20 mouse cellular contexts compared by ENCODE assay signal in genomic region chr16:33675151-33675847, GRCm38 (mm10). TPM values are rescaled to one million over a fixed set of nuclear protein-coding genes. Genes with fewer than 3 reads are reported as not detected.
A peak's percentile ranks its signal among the peaks of the same experiment; 100 is the strongest.
DNase-seq lines count a peak whose midpoint lies in the region; ATAC-seq and TF ChIP-seq lines count a peak whose summit lies in the region.
"Had no signal": no experiment of that assay in that cellular context is flagged by ENCODE, and none has a peak within 500 bp of the region (broad histone marks: within the 10 kb centered on the region; RNA-seq: fewer than 3 reads in every experiment).

No protein-coding gene starts in this region.

- H3K4me2 ChIP-seq in heart, embryonic 16.5 days (ENCODE audit: low read depth, low read length): no peak overlapping the region
- H3K4me2 ChIP-seq in heart, embryonic 11.5 days: no peak overlapping the region
- no peak overlapping the region for H3K4me2 ChIP-seq in lung, postnatal 0 days (replicated peaks; ENCODE audit: low read depth, low read length)
- no peak overlapping the region for H3K4me2 ChIP-seq in stomach, embryonic 16.5 days (ENCODE audit: low read depth, low read length)
- H3K4me2 ChIP-seq: embryonic facial prominence, embryonic 15.5 days; forebrain, embryonic 13.5 days; kidney, embryonic 15.5 days; limb, embryonic 12.5 days; liver, embryonic 13.5 days; neural tube, embryonic 13.5 days had no signal

- H3K27me3 ChIP-seq in cerebellum, adult 2 months (ENCODE audit: control insufficient read depth, insufficient read depth, low read length): no peaks in the 10 kb centered on the region
- no peaks in the 10 kb centered on the region for H3K27me3 ChIP-seq in heart, embryonic 16.5 days (ENCODE audit: control insufficient read depth, insufficient read depth, low read length)
- H3K27me3 ChIP-seq in heart, embryonic 11.5 days (ENCODE audit: control insufficient read depth, insufficient read depth, low read length): no peaks in the 10 kb centered on the region
- H3K27me3 ChIP-seq in lung, postnatal 0 days (replicated peaks; ENCODE audit: insufficient read depth, low read length): no peaks in the 10 kb centered on the region
- no peaks in the 10 kb centered on the region for H3K27me3 ChIP-seq in stomach, embryonic 16.5 days (ENCODE audit: control insufficient read depth, insufficient read depth, low read length)
- H3K27me3 ChIP-seq: CH12.LX; embryonic facial prominence, embryonic 15.5 days; forebrain, embryonic 13.5 days; kidney, embryonic 15.5 days; limb, embryonic 12.5 days; liver, embryonic 13.5 days; neural tube, embryonic 13.5 days had no signal

- no peaks in the 10 kb centered on the region for H3K36me3 ChIP-seq in heart, embryonic 16.5 days (ENCODE audit: control insufficient read depth, insufficient read depth)
- H3K36me3 ChIP-seq in heart, embryonic 11.5 days (ENCODE audit: control insufficient read depth, insufficient read depth, low read length): no peaks in the 10 kb centered on the region
- H3K36me3 ChIP-seq in lung, postnatal 0 days (ENCODE audit: insufficient read depth, low read length): no peaks in the 10 kb centered on the region
- H3K36me3 ChIP-seq in stomach, embryonic 16.5 days (ENCODE audit: control insufficient read depth, insufficient read depth, low read length): no peaks in the 10 kb centered on the region
- H3K36me3 ChIP-seq: embryonic facial prominence, embryonic 15.5 days; kidney, embryonic 15.5 days; limb, embryonic 12.5 days; liver, embryonic 13.5 days; neural tube, embryonic 13.5 days had no signal

- DNase-seq in cerebellum, postnatal 10 days: peak; percentile 54 to 66
- no peak for DNase-seq in cerebellum, adult 2 months
- no peak for DNase-seq in lung, postnatal 0 days (ENCODE audit: low spot score)
- no peak for DNase-seq in lung, postnatal 36 days
- DNase-seq in left cerebral cortex, adult 18-20 months (ENCODE audit: low spot score in 2 of 2): no peak
- DNase-seq: adrenal gland, postnatal 10 days; cerebellum, adult 18-20 months; liver, embryonic 13.5 days; thymus, postnatal 4 days had no signal

- TF ChIP-seq POLR2A in cerebellum, adult 2 months (IDR thresholded peaks at IDR 0.05; ENCODE audit: borderline replicate concordance, insufficient read depth, low read length): no peak

- TF ChIP-seq CTCF in cerebellum, adult 2 months (IDR thresholded peaks at IDR 0.05; ENCODE audit: borderline replicate concordance, insufficient read depth, low read depth, low read length): no peak
- no peak for TF ChIP-seq CTCF in lung, postnatal 0 days (IDR thresholded peaks at IDR 0.05)

- no peak for ATAC-seq in heart, embryonic 16.5 days (replicated peaks; ENCODE audit: extremely low read depth, insufficient read depth, low FRiP score)
- ATAC-seq in heart, embryonic 11.5 days (replicated peaks; ENCODE audit: insufficient number of reproducible peaks, low FRiP score, low TSS enrichment): no peak
- no peak for ATAC-seq in lung, postnatal 0 days
- no peak for ATAC-seq in stomach, embryonic 16.5 days (ENCODE audit: insufficient read depth, low FRiP score)
- ATAC-seq: forebrain, embryonic 13.5 days had no signal

- H3K4me3 ChIP-seq in cerebellum, adult 2 months (replicated peaks; ENCODE audit: insufficient read depth, low read depth, low read length): no peak overlapping the region
- no peak overlapping the region for H3K4me3 ChIP-seq in heart, embryonic 16.5 days (ENCODE audit: low read length)
- H3K4me3 ChIP-seq in heart, embryonic 11.5 days (ENCODE audit: low read depth, low read length): no peak overlapping the region
- no peak overlapping the region for H3K4me3 ChIP-seq in lung, postnatal 0 days (ENCODE audit: low read depth, low read length)
- no peak overlapping the region for H3K4me3 ChIP-seq in stomach, embryonic 16.5 days (replicated peaks; ENCODE audit: low read length)
- H3K4me3 ChIP-seq: embryonic facial prominence, embryonic 15.5 days; forebrain, embryonic 13.5 days; kidney, embryonic 15.5 days; left cerebral cortex, adult 2 months; limb, embryonic 12.5 days; liver, embryonic 13.5 days; megakaryocyte, embryonic 14.5 days; neural tube, embryonic 13.5 days had no signal

- H3K27ac ChIP-seq in cerebellum, adult 2 months (ENCODE audit: insufficient read depth, low read length): no peak overlapping the region
- peak overlapping the region; percentile 51 for H3K27ac ChIP-seq in heart, embryonic 16.5 days (ENCODE audit: low read length)
- no peak overlapping the region for H3K27ac ChIP-seq in heart, embryonic 11.5 days (ENCODE audit: low read depth, low read length)
- H3K27ac ChIP-seq in lung, postnatal 0 days (ENCODE audit: low read length): peak overlapping the region; percentile 82
- 0 out of 2 replicates have a peak overlapping the region, but pooled peaks have one; percentile 7 for H3K27ac ChIP-seq in stomach, embryonic 16.5 days (ENCODE audit: low read length)
- H3K27ac ChIP-seq: forebrain, embryonic 13.5 days; kidney, embryonic 15.5 days; limb, embryonic 12.5 days; liver, embryonic 13.5 days; neural tube, embryonic 13.5 days had no signal

- WGBS in cerebellum, adult 2 months: 76% methylated on average over 10 of the region's 10 CpGs
- 80% methylated on average over 10 of the region's 10 CpGs for WGBS in heart, embryonic 16.5 days
- 86% methylated on average over 10 of the region's 10 CpGs for WGBS in heart, embryonic 11.5 days (ENCODE audit: insufficient replicate concordance)
- 71% methylated on average over 10 of the region's 10 CpGs for WGBS in lung, postnatal 0 days
- 85% methylated on average over 10 of the region's 10 CpGs for WGBS in stomach, embryonic 16.5 days

- H3K4me1 ChIP-seq in cerebellum, adult 2 months (ENCODE audit: control insufficient read depth, insufficient read depth, low read length): peaks cover 13% of the 10 kb centered on the region
- H3K4me1 ChIP-seq in heart, embryonic 16.5 days (ENCODE audit: control insufficient read depth, insufficient read depth, low read length): peaks cover 29% of the 10 kb centered on the region
- H3K4me1 ChIP-seq in heart, embryonic 11.5 days (ENCODE audit: control insufficient read depth, insufficient read depth, low read length): peaks cover 15% of the 10 kb centered on the region
- H3K4me1 ChIP-seq in lung, postnatal 0 days (ENCODE audit: insufficient read depth, low read depth, low read length): peaks cover 20% of the 10 kb centered on the region
- H3K4me1 ChIP-seq in stomach, embryonic 16.5 days (ENCODE audit: control insufficient read depth, insufficient read depth, low read length): peaks cover 12% of the 10 kb centered on the region
- H3K4me1 ChIP-seq: limb, embryonic 12.5 days; liver, embryonic 13.5 days; megakaryocyte, embryonic 14.5 days had no signal

- no peak for TF ChIP-seq EP300 in lung, postnatal 0 days (IDR thresholded peaks at IDR 0.05)

- H3K9me3 ChIP-seq in heart, embryonic 16.5 days (replicated peaks; ENCODE audit: control insufficient read depth, low read length): no peaks in the 10 kb centered on the region
- no peaks in the 10 kb centered on the region for H3K9me3 ChIP-seq in heart, embryonic 11.5 days (replicated peaks; ENCODE audit: control insufficient read depth, low read length)
- H3K9me3 ChIP-seq in lung, postnatal 0 days (ENCODE audit: low read length): no peaks in the 10 kb centered on the region
- no peaks in the 10 kb centered on the region for H3K9me3 ChIP-seq in stomach, embryonic 16.5 days (replicated peaks; ENCODE audit: control insufficient read depth, low read length)
- H3K9me3 ChIP-seq: embryonic facial prominence, embryonic 15.5 days; forebrain, embryonic 13.5 days; kidney, embryonic 15.5 days; liver, embryonic 13.5 days; neural tube, embryonic 13.5 days had no signal

- H3K9ac ChIP-seq in heart, embryonic 16.5 days (ENCODE audit: low read length): no peak overlapping the region
- H3K9ac ChIP-seq in heart, embryonic 11.5 days (ENCODE audit: low read depth, low read length): no peak overlapping the region
- no peak overlapping the region for H3K9ac ChIP-seq in lung, postnatal 0 days (replicated peaks; ENCODE audit: low read depth)
- H3K9ac ChIP-seq in stomach, embryonic 16.5 days (ENCODE audit: low read length): no peak overlapping the region
- H3K9ac ChIP-seq: embryonic facial prominence, embryonic 15.5 days; forebrain, embryonic 13.5 days; kidney, embryonic 15.5 days; limb, embryonic 12.5 days; liver, embryonic 13.5 days; neural tube, embryonic 13.5 days had no signal

RNA-seq across cellular contexts. Expression of gene Heg1, which starts 8.9 kb away (rescaled TPM):
- polyA plus RNA-seq in cerebellum, adult 2 months (2012; rRNA removed): 21.9 and 24.4 TPM in 2 replicates
- polyA plus RNA-seq in heart, embryonic 16.5 days (2015; fragmentation: Nextera tagmentation; extraction: Ambion mirVana): 34.0 and 35.1 TPM in 2 replicates
- 31.3 and 37.2 TPM in 2 replicates for polyA plus RNA-seq in heart, embryonic 11.5 days (2014; fragmentation: Nextera tagmentation; extraction: Ambion mirVana)
- polyA plus RNA-seq in lung, postnatal 0 days (2015; fragmentation: Nextera tagmentation; extraction: Ambion mirVana): 33.5 and 36.2 TPM in 2 replicates
- polyA plus RNA-seq in stomach, embryonic 16.5 days (2015; fragmentation: Nextera tagmentation; extraction: Ambion mirVana): 13.8 and 16.1 TPM in 2 replicates
- total RNA-seq in left cerebral cortex, adult 18-20 months (2021): 10 to 100 TPM; 25.0 to 25.2 TPM

Comparison
In these comparisons a context has a peak if more than half of its experiments do, and no peak if none do; other contexts are left out.
1. DNase-seq: peak in cerebellum, postnatal 10 days (2 of 2); none in cerebellum, adult 2 months (0 of 2), lung, postnatal 0 days (single experiment), lung, postnatal 36 days (single experiment) and left cerebral cortex, adult 18-20 months (0 of 2).
2. H3K27ac ChIP-seq: peak in heart, embryonic 16.5 days (single experiment), lung, postnatal 0 days (single experiment) and stomach, embryonic 16.5 days (single experiment); none in cerebellum, adult 2 months (single experiment) and heart, embryonic 11.5 days (single experiment).